Mouse (Mus musculus) lung, postnatal 0 days (tissue): ENCODE measurements around the gene Zbtb38.

Experiments
- CTCF ChIP-seq: IDR thresholded peaks from 2 replicates; pipeline ENCODE4 v1.5.1; 2016; ENCODE audit warnings: antibody characterized with exemption, mild to moderate bottlenecking
- EP300 ChIP-seq: IDR thresholded peaks from 2 replicates; pipeline ENCODE4 v1.6.1; 2016; ENCODE audit warnings: antibody characterized with exemption, mild to moderate bottlenecking, control low read depth

DNA sequence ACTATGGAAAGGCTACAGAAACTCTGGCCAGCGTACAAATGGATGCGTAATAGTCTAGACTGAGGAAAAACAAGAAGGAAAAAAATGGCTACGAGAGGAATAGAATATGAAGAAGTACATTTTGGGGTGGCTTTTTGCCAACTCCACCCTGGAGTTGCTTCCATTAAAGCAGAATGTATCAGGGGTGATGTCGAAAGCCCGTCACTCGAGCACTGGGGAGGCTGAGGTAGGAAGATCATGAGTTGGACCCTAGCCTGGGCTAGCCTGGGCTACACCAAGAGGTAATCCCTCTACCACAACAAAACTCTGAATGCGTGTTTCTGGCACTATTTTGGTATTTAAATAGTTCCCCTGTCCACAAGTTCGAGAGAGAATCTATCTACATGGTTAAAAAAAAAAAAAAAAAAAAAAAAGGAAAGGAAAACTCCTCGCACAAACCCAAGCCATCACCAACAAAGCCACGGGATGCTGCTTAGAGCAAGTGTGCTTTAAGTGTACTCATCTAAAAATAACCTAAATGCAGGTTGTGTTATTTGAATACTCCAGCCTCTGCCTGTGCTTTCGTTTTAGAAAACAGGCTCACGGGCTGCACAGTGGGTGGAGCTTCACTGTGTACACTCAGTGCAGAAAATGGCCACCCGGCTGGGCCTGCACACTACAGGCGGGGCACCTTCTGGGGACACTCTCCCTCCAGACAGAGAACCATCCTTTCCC is 39.7 kb downstream of the Zbtb38 start:
- TF ChIP-seq CTCF, result no peak
- TF ChIP-seq EP300, result no peak
